Mouse (Mus musculus): Measurements from ENCODE around the gene Gm10428. TPM values are rescaled to one million over a fixed set of nuclear protein-coding genes. Genes with fewer than 3 reads are reported as not detected.
"Not testable (repeated sequence)": the region's sequence is repeated elsewhere in the genome, so short reads cannot be mapped to it uniquely, and the experiment has no call there.

Gene Gm10428
- polyA plus RNA-seq, 1 experiment from 2014 or later = not detected

DNA sequence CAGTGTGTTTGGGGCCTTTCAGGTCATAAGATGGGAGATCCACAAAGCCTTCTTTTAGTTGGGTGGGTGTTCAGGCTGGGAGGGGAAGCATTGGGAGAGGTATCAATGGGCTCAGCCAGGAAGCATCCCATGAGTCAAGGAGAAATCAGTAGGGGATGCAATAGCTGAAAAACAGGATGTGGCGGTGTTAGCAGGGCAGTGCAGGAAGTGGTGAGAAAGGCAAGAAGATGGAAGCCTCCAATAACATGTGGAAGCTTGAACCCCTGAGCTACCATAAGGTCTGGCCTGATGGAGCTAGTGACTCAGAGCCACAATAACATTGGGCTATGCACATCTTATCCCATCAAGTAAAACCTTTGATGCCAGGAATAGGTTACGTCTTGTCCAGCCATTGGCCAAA lies 11.7 kb upstream of the Gm10428 start:
- Histone ChIP-seq H3K4me2 (ENCODE audit: low read depth, low read length) (no peak overlapping the region), H3K9ac (replicated peaks; ENCODE audit: low read length) (no peak overlapping the region), H3K9me3 (replicated peaks; ENCODE audit: control insufficient read depth, low read length) (no peaks in the 10 kb centered on the region)

DNA sequence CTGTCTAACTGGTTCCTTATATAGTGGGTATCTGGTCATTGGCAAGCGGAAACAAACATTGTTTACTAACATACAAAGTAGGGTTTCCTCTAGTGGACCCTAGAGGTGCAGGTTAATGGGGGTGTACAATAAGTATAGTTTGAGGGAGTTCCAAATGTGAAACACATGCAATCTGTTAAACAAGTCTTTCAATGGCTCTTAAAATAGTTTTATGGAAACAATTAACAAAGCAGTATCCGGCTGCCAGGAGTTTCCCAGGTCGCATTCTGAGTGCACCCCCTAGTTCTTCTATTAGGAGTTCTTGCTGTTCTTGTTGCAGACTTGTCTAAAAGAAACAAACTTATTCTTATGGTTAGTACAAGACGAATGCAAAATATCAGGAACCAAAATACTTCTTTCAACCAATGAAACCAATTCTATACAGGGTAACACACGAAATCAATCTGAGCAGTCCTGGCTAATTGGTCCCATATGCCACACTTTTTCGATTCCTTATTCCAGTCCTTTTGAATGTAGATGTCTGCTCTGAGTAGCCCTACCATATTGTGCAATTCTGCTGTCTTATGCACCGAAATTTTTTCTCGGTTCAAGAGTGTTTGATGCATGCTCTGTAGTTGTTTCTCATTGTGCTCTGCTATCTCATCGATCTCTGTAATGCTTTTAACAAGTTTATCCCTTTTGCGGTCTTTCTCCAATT lies 10.5 kb upstream of the Gm10428 start:
- Histone ChIP-seq H3K27ac (replicated peaks; ENCODE audit: low read depth, low read length) (no peak overlapping the region), H3K9ac (replicated peaks; ENCODE audit: low read length) (no peak overlapping the region), H3K9me3 (replicated peaks; ENCODE audit: control insufficient read depth, low read length) (no peaks in the 10 kb centered on the region), H3K36me3 (replicated peaks; ENCODE audit: control insufficient read depth, insufficient read depth, low read depth, low read length) (no peaks in the 10 kb centered on the region), H3K27me3 (ENCODE audit: control insufficient read depth, insufficient read depth, low read length) (no peaks in the 10 kb centered on the region), H3K4me1 (ENCODE audit: control insufficient read depth, insufficient read depth, low read length) (no peaks in the 10 kb centered on the region), H3K4me2 (ENCODE audit: low read depth, low read length) (no peak overlapping the region), H3K4me3 (ENCODE audit: low read depth, low read length) (no peak overlapping the region)
- peak; percentile 56; the same call in 1 of the 2 replicates for ATAC-seq (replicated peaks; ENCODE audit: insufficient number of reproducible peaks, low FRiP score, low TSS enrichment, low read depth)
- DNase-seq (ENCODE audit: low spot score) = peak; percentile 87
- WGBS = 42% methylated on average over 10 of the region's 10 CpGs

More for the DNA sequence above, 11.7 kb upstream of the Gm10428 start:
- no peak overlapping the region for H3K4me3 ChIP-seq (ENCODE audit: low read depth, low read length)
- no peaks in the 10 kb centered on the region for H3K4me1 ChIP-seq (ENCODE audit: control insufficient read depth, insufficient read depth, low read length)
- no peaks in the 10 kb centered on the region for H3K27me3 ChIP-seq (ENCODE audit: control insufficient read depth, insufficient read depth, low read length)
- no peaks in the 10 kb centered on the region for H3K36me3 ChIP-seq (replicated peaks; ENCODE audit: control insufficient read depth, insufficient read depth, low read depth, low read length)
- no peak for DNase-seq (ENCODE audit: low spot score)
- no peak overlapping the region for H3K27ac ChIP-seq (replicated peaks; ENCODE audit: low read depth, low read length)
- 96% methylated on average over 2 of the region's 2 CpGs for whole genome bisulfite sequencing
- no peak for ATAC-seq (replicated peaks; ENCODE audit: insufficient number of reproducible peaks, low FRiP score, low TSS enrichment, low read depth)

DNA sequence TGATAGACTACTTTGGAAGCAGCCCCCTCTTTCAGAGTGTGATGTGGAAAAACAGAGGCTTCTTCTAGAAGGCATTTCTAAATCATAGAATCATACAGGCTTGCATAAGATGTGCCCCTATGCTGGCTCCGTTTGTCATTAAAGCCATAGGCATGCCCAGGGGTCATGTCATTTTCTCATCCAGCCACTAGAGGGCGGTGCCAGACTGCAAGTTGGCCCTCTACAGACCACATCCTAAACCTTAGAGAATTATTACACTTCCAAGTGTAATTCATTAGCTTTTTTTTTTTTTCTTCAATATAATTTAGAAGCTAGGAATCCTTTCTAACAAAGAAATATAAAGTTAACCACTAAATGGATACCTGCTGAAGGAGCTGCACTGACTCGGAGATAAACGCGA lies 8.8 kb upstream of the Gm10428 start:
- H3K4me2 ChIP-seq (ENCODE audit: low read depth, low read length) = no peak overlapping the region
- no peak overlapping the region for H3K27ac ChIP-seq (replicated peaks; ENCODE audit: low read depth, low read length)
- ATAC-seq (replicated peaks; ENCODE audit: insufficient number of reproducible peaks, low FRiP score, low TSS enrichment, low read depth) (no peak), DNase-seq (ENCODE audit: low spot score) (peak; percentile 81)
- H3K9me3 ChIP-seq (replicated peaks; ENCODE audit: control insufficient read depth, low read length) = no peaks in the 10 kb centered on the region
- H3K36me3 ChIP-seq (replicated peaks; ENCODE audit: control insufficient read depth, insufficient read depth, low read depth, low read length) = no peaks in the 10 kb centered on the region
- WGBS = 47% methylated on average over 5 of the region's 5 CpGs
- H3K4me3 ChIP-seq (ENCODE audit: low read depth, low read length) = no peak overlapping the region
- H3K27me3 ChIP-seq (ENCODE audit: control insufficient read depth, insufficient read depth, low read length) = no peaks in the 10 kb centered on the region
- no peaks in the 10 kb centered on the region for H3K4me1 ChIP-seq (ENCODE audit: control insufficient read depth, insufficient read depth, low read length)
- H3K9ac ChIP-seq (replicated peaks; ENCODE audit: low read length) = no peak overlapping the region

DNA sequence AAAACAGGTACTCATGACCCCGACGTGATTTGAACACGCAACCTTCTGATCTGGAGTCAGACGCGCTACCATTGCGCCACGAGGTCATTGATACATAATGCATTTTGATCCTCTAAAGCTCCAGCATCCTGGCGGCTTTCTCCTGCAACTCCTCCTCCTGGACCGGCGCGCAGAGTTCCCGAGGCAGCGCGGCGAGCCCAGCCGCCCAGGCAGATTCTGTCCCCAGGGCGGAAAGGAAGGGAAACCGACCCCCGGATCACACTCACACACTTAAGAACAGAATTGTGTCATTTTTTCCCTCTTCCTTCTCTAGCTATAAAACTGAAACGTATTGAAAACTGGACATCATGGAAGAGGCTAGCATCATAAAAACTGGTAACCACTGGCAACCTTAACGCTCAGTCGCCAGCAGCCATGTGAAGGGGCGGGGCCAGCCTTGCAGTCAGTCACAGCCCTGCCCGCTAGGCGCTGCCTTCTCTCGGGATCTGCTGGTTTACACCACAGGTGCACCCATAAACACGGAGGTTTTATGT lies 6.8 kb upstream of the Gm10428 start:
- WGBS = 3% methylated on average over 27 of the region's 27 CpGs
- peak overlapping the region; percentile 59 for H3K4me2 ChIP-seq (ENCODE audit: low read depth, low read length)
- H3K27ac ChIP-seq (replicated peaks; ENCODE audit: low read depth, low read length) = no peak overlapping the region
- no peaks in the 10 kb centered on the region for H3K36me3 ChIP-seq (replicated peaks; ENCODE audit: control insufficient read depth, insufficient read depth, low read depth, low read length)
- ATAC-seq (replicated peaks; ENCODE audit: insufficient number of reproducible peaks, low FRiP score, low TSS enrichment, low read depth) (0 out of 2 replicates have a peak, but pooled peaks have one; percentile 55), DNase-seq (ENCODE audit: low spot score) (peak; percentile 81)
- H3K9me3 ChIP-seq (replicated peaks; ENCODE audit: control insufficient read depth, low read length) = no peaks in the 10 kb centered on the region
- peak overlapping the region; percentile 34 for H3K4me3 ChIP-seq (ENCODE audit: low read depth, low read length)
- H3K9ac ChIP-seq (replicated peaks; ENCODE audit: low read length) = no peak overlapping the region
- no peaks in the 10 kb centered on the region for H3K4me1 ChIP-seq (ENCODE audit: control insufficient read depth, insufficient read depth, low read length)
- H3K27me3 ChIP-seq (ENCODE audit: control insufficient read depth, insufficient read depth, low read length) = no peaks in the 10 kb centered on the region

DNA sequence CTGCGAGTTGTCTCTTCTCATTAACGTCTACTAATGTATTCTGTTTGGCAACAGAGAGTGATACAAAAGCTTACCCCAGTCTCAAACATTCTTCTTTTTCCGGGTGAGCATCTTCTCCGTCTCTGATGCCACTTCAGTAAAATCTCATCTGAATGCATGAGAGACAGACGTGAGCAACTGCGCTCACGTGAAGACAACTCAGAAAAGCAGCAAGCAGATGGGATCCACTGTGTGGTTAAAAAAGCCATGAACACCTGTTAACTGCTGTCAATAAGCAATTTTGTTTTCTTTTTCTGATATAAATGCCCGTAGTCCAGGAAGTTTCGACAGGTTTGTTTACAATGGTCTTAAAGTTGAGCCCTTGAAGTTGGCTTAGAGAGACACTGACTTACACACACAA lies 5.7 kb upstream of the Gm10428 start:
- Histone ChIP-seq H3K36me3 (replicated peaks; ENCODE audit: control insufficient read depth, insufficient read depth, low read depth, low read length) (no peaks in the 10 kb centered on the region), H3K27me3 (ENCODE audit: control insufficient read depth, insufficient read depth, low read length) (no peaks in the 10 kb centered on the region), H3K4me2 (ENCODE audit: low read depth, low read length) (no peak overlapping the region), H3K9me3 (replicated peaks; ENCODE audit: control insufficient read depth, low read length) (no peaks in the 10 kb centered on the region), H3K4me3 (ENCODE audit: low read depth, low read length) (no peak overlapping the region), H3K4me1 (ENCODE audit: control insufficient read depth, insufficient read depth, low read length) (no peaks in the 10 kb centered on the region), H3K27ac (replicated peaks; ENCODE audit: low read depth, low read length) (no peak overlapping the region), H3K9ac (replicated peaks; ENCODE audit: low read length) (no peak overlapping the region)
- DNase-seq (ENCODE audit: low spot score) = no peak
- WGBS = 70% methylated on average over 9 of the region's 9 CpGs
- no peak for ATAC-seq (replicated peaks; ENCODE audit: insufficient number of reproducible peaks, low FRiP score, low TSS enrichment, low read depth)

DNA sequence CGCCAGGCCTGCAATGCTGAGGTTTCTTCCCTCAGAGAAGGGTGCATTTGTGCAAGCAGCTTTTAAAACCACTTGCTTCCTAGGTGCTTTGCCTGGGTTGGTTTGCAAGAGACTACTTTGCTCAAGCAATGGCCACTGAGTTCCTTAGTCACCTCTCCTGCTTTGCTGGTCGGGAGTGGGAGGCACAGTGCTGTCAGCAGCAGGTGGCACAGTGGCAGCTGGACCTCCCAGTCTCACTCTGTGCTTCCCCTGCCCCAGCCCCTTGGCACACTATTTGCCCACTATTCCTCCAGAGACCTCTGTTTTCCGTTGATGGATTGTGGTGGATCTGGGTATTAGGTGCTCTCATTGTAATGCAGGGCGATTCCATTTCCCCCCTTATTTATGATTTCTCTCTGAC lies 4.8 kb upstream of the Gm10428 start:
- Histone ChIP-seq H3K9me3 (replicated peaks; ENCODE audit: control insufficient read depth, low read length) (no peaks in the 10 kb centered on the region), H3K27ac (replicated peaks; ENCODE audit: low read depth, low read length) (no peak overlapping the region), H3K4me1 (ENCODE audit: control insufficient read depth, insufficient read depth, low read length) (no peaks in the 10 kb centered on the region), H3K9ac (replicated peaks; ENCODE audit: low read length) (no peak overlapping the region), H3K4me2 (ENCODE audit: low read depth, low read length) (no peak overlapping the region), H3K4me3 (ENCODE audit: low read depth, low read length) (no peak overlapping the region), H3K36me3 (replicated peaks; ENCODE audit: control insufficient read depth, insufficient read depth, low read depth, low read length) (no peaks in the 10 kb centered on the region), H3K27me3 (ENCODE audit: control insufficient read depth, insufficient read depth, low read length) (no peaks in the 10 kb centered on the region)
- no peak for ATAC-seq (replicated peaks; ENCODE audit: insufficient number of reproducible peaks, low FRiP score, low TSS enrichment, low read depth)
- WGBS = 73% methylated on average over 4 of the region's 4 CpGs
- DNase-seq (ENCODE audit: low spot score) = no peak

DNA sequence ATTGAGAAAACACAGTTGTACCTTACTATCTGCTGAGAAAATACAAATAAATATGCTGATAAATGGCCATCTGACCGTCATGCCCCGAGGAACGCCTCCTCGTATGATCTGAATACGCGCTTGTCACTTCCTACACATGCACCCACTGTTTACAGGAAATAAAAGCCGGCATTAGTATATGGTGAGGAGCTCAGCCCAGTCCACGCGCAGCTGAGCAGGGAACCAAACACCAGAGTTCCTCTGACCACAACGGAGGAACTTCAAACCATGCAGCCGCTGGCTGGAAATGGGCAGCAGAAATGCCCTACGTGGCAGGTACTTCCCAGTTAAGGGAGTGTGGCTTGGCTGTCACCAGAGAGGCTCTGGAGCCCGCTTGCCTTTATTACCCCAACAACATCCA lies 3.5 kb upstream of the Gm10428 start:
- H3K9ac ChIP-seq (replicated peaks; ENCODE audit: low read length); H3K36me3 ChIP-seq (replicated peaks; ENCODE audit: control insufficient read depth, insufficient read depth, low read depth, low read length); DNase-seq (ENCODE audit: low spot score); H3K4me1 ChIP-seq (ENCODE audit: control insufficient read depth, insufficient read depth, low read length); ATAC-seq (replicated peaks; ENCODE audit: insufficient number of reproducible peaks, low FRiP score, low TSS enrichment, low read depth); H3K27ac ChIP-seq (replicated peaks; ENCODE audit: low read depth, low read length); H3K27me3 ChIP-seq (ENCODE audit: control insufficient read depth, insufficient read depth, low read length); H3K9me3 ChIP-seq (replicated peaks; ENCODE audit: control insufficient read depth, low read length); H3K4me3 ChIP-seq (ENCODE audit: low read depth, low read length); H3K4me2 ChIP-seq (ENCODE audit: low read depth, low read length): not testable (repeated sequence)
- 90% methylated on average over 13 of the region's 13 CpGs for WGBS

DNA sequence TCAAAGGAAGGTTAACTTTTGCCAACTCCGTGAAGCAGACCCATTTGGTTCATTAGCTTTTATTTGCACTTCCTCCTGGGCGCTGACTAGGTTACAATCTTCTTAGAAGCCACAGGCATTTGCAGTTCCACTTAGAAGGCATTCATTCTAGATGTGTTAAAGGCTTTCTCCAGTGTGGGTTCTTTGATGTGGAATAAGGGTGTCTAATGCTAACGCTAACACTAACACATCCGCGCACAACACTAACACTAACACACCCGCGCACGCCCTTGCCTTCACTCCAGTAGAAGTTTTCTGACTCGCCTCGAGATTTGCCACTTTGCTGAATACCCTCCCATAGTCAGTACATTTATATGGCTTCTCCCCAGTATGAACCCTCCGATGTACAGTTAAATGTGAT lies 709 bp upstream of the Gm10428 start:
- ATAC-seq (replicated peaks; ENCODE audit: insufficient number of reproducible peaks, low FRiP score, low TSS enrichment, low read depth) = no peak
- no peak for DNase-seq (ENCODE audit: low spot score)
- Histone ChIP-seq H3K9me3 (replicated peaks; ENCODE audit: control insufficient read depth, low read length) (no peaks in the 10 kb centered on the region), H3K27me3 (ENCODE audit: control insufficient read depth, insufficient read depth, low read length) (no peaks in the 10 kb centered on the region), H3K27ac (replicated peaks; ENCODE audit: low read depth, low read length) (no peak overlapping the region), H3K4me2 (ENCODE audit: low read depth, low read length) (no peak overlapping the region), H3K4me3 (ENCODE audit: low read depth, low read length) (no peak overlapping the region), H3K9ac (replicated peaks; ENCODE audit: low read length) (no peak overlapping the region), H3K36me3 (replicated peaks; ENCODE audit: control insufficient read depth, insufficient read depth, low read depth, low read length) (no peaks in the 10 kb centered on the region), H3K4me1 (ENCODE audit: control insufficient read depth, insufficient read depth, low read length) (no peaks in the 10 kb centered on the region)
- 73% methylated on average over 11 of the region's 11 CpGs for WGBS

All from embryonic facial prominence, embryonic 11.5 days (tissue).